Mouse (Mus musculus) liver, embryonic 16.5 days (tissue): ENCODE measurements around the gene Olfr1331. TPM values are rescaled to one million over a fixed set of nuclear protein-coding genes. Genes with fewer than 3 reads are reported as not detected.
"Not testable (repeated sequence)": the region's sequence is repeated elsewhere in the genome, so short reads cannot be mapped to it uniquely, and the experiment has no call there.

Experiments
- ATAC-seq: fragments of 200-750 bp; cut with Nextera tagmentation; 2 replicates; pipeline ENCODE4 v1.8.0; 2017; ENCODE audit warnings: low read depth, mild to moderate bottlenecking, moderate number of reproducible peaks, moderate library complexity
- H3K27ac ChIP-seq: fragments of 300-500 bp; sonication (generic); 2 replicates; pipeline ENCODE4 v1.5.1; 2014; ENCODE audit warnings: mild to moderate bottlenecking, low read length
- H3K27me3 ChIP-seq: fragments of 300-500 bp; sonication (generic); 2 replicates; pipeline ENCODE4 v1.6.1; 2014; ENCODE audit warnings: low read depth, low read length, mixed read lengths; ENCODE audit not compliant: control insufficient read depth, insufficient read depth
- H3K36me3 ChIP-seq: fragments of 300-500 bp; sonication (generic); 2 replicates; pipeline ENCODE4 v1.6.1; 2014; ENCODE audit warnings: mild to moderate bottlenecking; ENCODE audit not compliant: control insufficient read depth, insufficient read depth
- H3K4me1 ChIP-seq: fragments of 300-500 bp; sonication (generic); 2 replicates; pipeline ENCODE4 v1.6.1; 2014; ENCODE audit warnings: low read depth, low read length, mixed read lengths; ENCODE audit not compliant: control insufficient read depth
- H3K4me2 ChIP-seq: fragments of 300-500 bp; sonication (generic); 2 replicates; pipeline ENCODE4 v1.6.1; 2014; ENCODE audit warnings: low read depth, low read length, mixed read lengths
- H3K4me3 ChIP-seq: fragments of 300-500 bp; sonication (generic); 2 replicates; pipeline ENCODE4 v1.5.1; 2014; ENCODE audit warnings: low read depth, mild to moderate bottlenecking, low read length
- H3K9ac ChIP-seq: fragments of 300-500 bp; sonication (generic); 2 replicates; pipeline ENCODE4 v1.6.1; 2014; ENCODE audit warnings: low read depth, low read length
- H3K9me3 ChIP-seq: fragments of 300-500 bp; sonication (generic); replicated peaks from 2 replicates; pipeline ENCODE4 v1.6.1; 2016; ENCODE audit warnings: low read length; ENCODE audit not compliant: control insufficient read depth
- WGBS: fragments of 180-500 bp; shearing (Covaris S2); extraction: QIAGEN DNeasy Blood & Tissue Kit; methylation state at CpG from one replicate; pipeline ENCODE4 v1.1.7; 2014; ENCODE audit not compliant: insufficient replicate concordance; 5-methylcytosine and 5-hydroxymethylcytosine counted together
- polyA plus RNA-seq: library from polyadenylated mRNA; unstranded; fragments of >200 nt; fragmentation: Nextera tagmentation; extraction: Ambion mirVana; gene quantifications from 2 replicates; pipeline ENCODE4 v1.2.1, GENCODE M21; 2015

The Olfr1331 gene
- polyA plus RNA-seq, result not detected in 2 replicates

DNA sequence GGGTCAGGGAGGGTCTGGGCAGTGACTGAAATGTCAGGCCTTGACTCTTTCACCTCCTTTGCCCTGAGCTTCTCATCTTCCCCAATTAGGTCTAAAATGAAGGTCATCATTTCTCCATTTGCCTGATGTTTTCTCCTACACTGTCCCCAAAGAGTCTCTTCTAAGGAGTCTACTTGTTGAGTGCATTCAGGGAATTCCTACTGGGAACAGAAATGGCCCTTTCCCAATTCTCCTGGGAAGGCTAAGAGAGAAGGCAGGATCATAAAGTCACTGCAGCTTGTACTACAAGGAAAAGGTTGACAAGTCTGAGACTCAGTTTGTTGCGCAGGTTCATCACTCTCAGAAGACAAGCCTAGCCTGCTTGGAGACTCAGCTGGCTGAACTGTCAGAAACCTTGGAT, at the start of gene Olfr1331:
Gene Olfr1331 (plus strand): TSS at position 301 of the 400 bp plus-strand sequence.
- no peak within 1 kb of the TSS for H3K9ac ChIP-seq
- no peaks in the 10 kb centered on the region for H3K9me3 ChIP-seq
- no peak for ATAC-seq
- 77% methylated on average over 1 of the region's 1 CpGs for WGBS
- no peaks in the 10 kb centered on the region for H3K4me1 ChIP-seq
- no peak within 1 kb of the TSS for H3K4me3 ChIP-seq
- H3K27ac ChIP-seq, result no peak within 1 kb of the TSS
- no peak within 1 kb of the TSS for H3K4me2 ChIP-seq
- no peaks in the 10 kb centered on the region for H3K27me3 ChIP-seq
- H3K36me3 ChIP-seq, result no peaks in the 10 kb centered on the region

DNA sequence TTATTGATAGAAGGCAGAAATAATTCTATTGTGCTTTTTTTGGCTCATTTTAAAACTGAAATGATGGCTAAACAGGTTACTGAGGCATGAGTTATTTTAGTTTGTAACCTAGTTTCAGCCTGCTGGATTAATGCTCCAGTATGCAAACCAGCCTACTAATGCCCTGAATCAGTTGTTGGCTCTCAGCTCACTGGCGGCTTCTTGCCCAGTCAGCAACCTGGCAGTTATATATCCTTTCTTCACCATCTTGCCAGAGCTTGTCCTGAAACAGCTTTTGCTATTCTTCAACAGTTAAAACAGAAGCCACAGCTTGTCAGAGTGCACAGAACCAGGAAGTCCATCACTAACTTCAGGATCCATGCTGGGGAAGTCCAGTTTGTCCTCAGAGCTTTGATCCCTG, 45.5 kb upstream of the Olfr1331 start:
- H3K4me3 ChIP-seq, result no peak overlapping the region
- H3K27me3 ChIP-seq, result no peaks in the 10 kb centered on the region
- no peak for ATAC-seq
- 59% methylated on average over 1 of the region's 1 CpGs for WGBS
- H3K36me3 ChIP-seq, result no peaks in the 10 kb centered on the region
- H3K4me2 ChIP-seq, result no peak overlapping the region
- H3K4me1 ChIP-seq, result no peaks in the 10 kb centered on the region
- no peaks in the 10 kb centered on the region for H3K9me3 ChIP-seq
- H3K27ac ChIP-seq, result no peak overlapping the region
- no peak overlapping the region for H3K9ac ChIP-seq

DNA sequence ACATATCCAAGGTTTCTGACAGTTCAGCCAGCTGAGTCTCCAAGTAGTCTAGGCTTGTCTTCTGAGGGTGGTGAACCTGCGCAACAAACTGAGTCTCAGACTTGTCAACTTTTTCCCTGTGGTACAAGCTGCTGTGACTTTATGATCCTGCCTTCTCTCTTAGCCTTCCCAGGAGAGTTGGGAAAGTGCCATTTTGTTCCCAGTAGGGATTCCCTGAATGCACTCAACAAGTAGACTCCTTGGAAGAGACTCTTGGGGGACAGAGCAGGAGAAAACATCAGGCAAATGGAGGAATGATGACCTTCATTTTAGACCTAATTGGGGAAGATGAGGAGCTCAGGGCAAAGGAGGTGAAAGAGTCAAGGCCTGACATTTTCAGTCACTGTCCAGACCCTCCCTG, 28.3 kb upstream of the Olfr1331 start, which contains the start of gene Olfr1333:
Gene Olfr1333 (minus strand): TSS at position 101 of the 400 bp plus-strand sequence.
- no peak within 1 kb of the TSS for H3K4me2 ChIP-seq

DNA sequence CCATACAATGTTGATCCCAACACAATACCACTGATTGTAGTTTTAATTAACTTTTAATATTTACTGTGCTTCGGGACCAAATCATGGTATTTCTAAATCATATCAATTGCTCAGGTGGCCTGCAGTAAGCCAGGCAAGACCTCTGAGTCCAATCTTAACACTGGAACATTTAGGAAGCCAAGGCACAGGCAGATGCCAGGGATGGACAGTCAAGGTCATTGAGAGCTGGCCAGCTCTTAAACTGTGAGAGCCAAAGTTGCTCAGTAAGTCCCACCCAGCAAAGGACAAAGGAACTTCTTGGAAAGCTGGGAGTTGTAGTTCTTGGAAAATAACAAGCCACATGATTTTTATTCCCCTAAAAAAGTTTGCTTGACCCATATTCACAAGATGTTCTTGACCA, 2.7 kb upstream of the Olfr1331 start:
- H3K36me3 ChIP-seq, result no peaks in the 10 kb centered on the region
- no peak for ATAC-seq
- WGBS, result 53% methylated on average over 1 of the region's 1 CpGs
- H3K9me3 ChIP-seq, result no peaks in the 10 kb centered on the region
- H3K27me3 ChIP-seq, result no peaks in the 10 kb centered on the region
- H3K9ac ChIP-seq, result no peak overlapping the region
- H3K4me1 ChIP-seq, result no peaks in the 10 kb centered on the region
- H3K4me3 ChIP-seq, result no peak overlapping the region
- no peak overlapping the region for H3K4me2 ChIP-seq
- no peak overlapping the region for H3K27ac ChIP-seq

More for the DNA sequence above, 28.3 kb upstream of the Olfr1331 start, which contains the start of gene Olfr1333:
- H3K9ac ChIP-seq, result no peak within 1 kb of the TSS
- H3K36me3 ChIP-seq, result no peaks in the 10 kb centered on the region
- no peak for ATAC-seq
- WGBS, result 65% methylated on average over 1 of the region's 1 CpGs
- H3K9me3 ChIP-seq, result no peaks in the 10 kb centered on the region
- H3K27ac ChIP-seq, result no peak within 1 kb of the TSS
- H3K4me1 ChIP-seq, result no peaks in the 10 kb centered on the region
- H3K4me3 ChIP-seq, result no peak within 1 kb of the TSS
- no peaks in the 10 kb centered on the region for H3K27me3 ChIP-seq

GRCm38 (mm10) chr4:118862704-118863103, 1.7 kb upstream of the Olfr1331 start:
- no peak overlapping the region for H3K9ac ChIP-seq
- ATAC-seq, result no peak
- no peaks in the 10 kb centered on the region for H3K36me3 ChIP-seq
- no peaks in the 10 kb centered on the region for H3K27me3 ChIP-seq
- no peak overlapping the region for H3K4me3 ChIP-seq
- no peaks in the 10 kb centered on the region for H3K9me3 ChIP-seq
- H3K4me2 ChIP-seq, result no peak overlapping the region
- no peaks in the 10 kb centered on the region for H3K4me1 ChIP-seq
- H3K27ac ChIP-seq, result no peak overlapping the region
- WGBS, result 38% methylated on average over 4 of the region's 4 CpGs

- no peak overlapping the region for H3K4me2 ChIP-seq
- H3K27ac ChIP-seq, result no peak overlapping the region
- H3K4me3 ChIP-seq, result no peak overlapping the region
- ATAC-seq, result no peak
- no peaks in the 10 kb centered on the region for H3K27me3 ChIP-seq
- H3K9me3 ChIP-seq, result no peaks in the 10 kb centered on the region
- H3K4me1 ChIP-seq, result no peaks in the 10 kb centered on the region
- no peak overlapping the region for H3K9ac ChIP-seq
- H3K36me3 ChIP-seq, result no peaks in the 10 kb centered on the region
These were observed 3.1 kb downstream of the Olfr1331 start for GRCm38 (mm10) chr4:118867566-118867965.

GRCm38 (mm10) chr4:118888297-118888696, 23.8 kb downstream of the Olfr1331 start, which contains the start of gene Olfr1330:
Gene Olfr1330 (plus strand): TSS chr4:118888597.
- 38% methylated on average over 1 of the region's 1 CpGs for WGBS
- no peak within 1 kb of the TSS for H3K4me2 ChIP-seq
- no peak within 1 kb of the TSS for H3K4me3 ChIP-seq
- H3K9ac ChIP-seq, result no peak within 1 kb of the TSS
- no peak within 1 kb of the TSS for H3K27ac ChIP-seq
- H3K27me3 ChIP-seq, result no peaks in the 10 kb centered on the region
- no peaks in the 10 kb centered on the region for H3K36me3 ChIP-seq
- H3K4me1 ChIP-seq, result no peaks in the 10 kb centered on the region
- no peaks in the 10 kb centered on the region for H3K9me3 ChIP-seq
- ATAC-seq, result no peak

GRCm38 (mm10) chr4:118901981-118902380, 37.5 kb downstream of the Olfr1331 start:
- H3K4me3 ChIP-seq, result no peak overlapping the region
- WGBS, result 43% methylated on average over 2 of the region's 2 CpGs
- no peak for ATAC-seq

GRCm38 (mm10) chr4:118917365-118917764, 52.9 kb downstream of the Olfr1331 start, which contains the start of gene Olfr1329:
Gene Olfr1329 (minus strand): TSS chr4:118917465.
- not testable (repeated sequence) for H3K27ac ChIP-seq, H3K9me3 ChIP-seq, H3K4me3 ChIP-seq, H3K4me2 ChIP-seq, H3K4me1 ChIP-seq, H3K27me3 ChIP-seq, H3K36me3 ChIP-seq, ATAC-seq, H3K9ac ChIP-seq
- 29% methylated on average over 2 of the region's 2 CpGs for WGBS

More at GRCm38 (mm10) chr4:118901981-118902380, 37.5 kb downstream of the Olfr1331 start:
- Histone ChIP-seq H3K36me3 (no peaks in the 10 kb centered on the region), H3K27ac (no peak overlapping the region), H3K4me2 (no peak overlapping the region), H3K9ac (no peak overlapping the region), H3K9me3 (no peaks in the 10 kb centered on the region), H3K4me1 (no peaks in the 10 kb centered on the region), H3K27me3 (no peaks in the 10 kb centered on the region)
